In the genomic region with DNA sequence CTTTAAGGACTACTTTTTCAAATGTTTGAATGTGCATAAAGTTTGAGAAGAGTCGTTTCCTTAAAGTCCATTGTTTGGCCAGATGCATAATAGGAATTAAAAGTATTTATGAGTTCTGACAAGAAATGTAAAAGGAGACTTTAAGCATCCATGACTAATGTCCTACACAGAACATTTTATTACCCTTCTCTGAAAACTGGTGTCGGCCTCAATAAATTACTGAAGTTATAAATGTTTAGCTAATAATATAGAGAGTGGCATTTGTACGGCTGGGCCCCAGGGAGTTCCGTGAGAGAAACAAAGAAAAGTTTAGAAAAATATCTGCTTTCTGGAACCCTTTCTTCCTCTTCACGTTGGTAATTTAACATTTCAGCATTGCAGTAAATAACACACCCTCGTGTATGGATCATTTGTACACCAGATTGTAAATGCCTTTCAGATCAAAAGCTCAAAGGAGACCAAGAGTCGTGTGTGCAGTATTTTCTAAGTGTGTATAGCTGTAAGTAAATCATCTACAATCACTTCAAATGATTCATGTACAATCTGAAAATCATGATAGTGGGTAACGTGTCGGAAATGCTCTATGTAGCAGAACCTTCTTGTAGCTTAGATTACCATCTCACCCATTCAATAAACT, we compare ENCODE assay signal across 18 mouse cellular contexts.
"Had no signal": no experiment of that assay in that cellular context is flagged by ENCODE, and none has a peak within 500 bp of the region (broad histone marks: within the 10 kb centered on the region; RNA-seq: fewer than 3 reads in every experiment).

No protein-coding gene starts in this region.

- H3K9ac ChIP-seq: lung, embryonic 14.5 days; midbrain, embryonic 13.5 days; neural tube, embryonic 13.5 days; neural tube, embryonic 15.5 days had no signal

- H3K27me3 ChIP-seq: midbrain, embryonic 13.5 days; neural tube, embryonic 13.5 days; neural tube, embryonic 15.5 days had no signal

- H3K9me3 ChIP-seq: midbrain, embryonic 10.5 days; midbrain, embryonic 13.5 days; neural tube, embryonic 13.5 days; neural tube, embryonic 15.5 days had no signal

- DNase-seq: lung, adult 18-20 months; lung, embryonic 14.5 days; lung, postnatal 10 days; lung, postnatal 4 days; retina, postnatal 1 day; right cerebral cortex, adult 18-20 months; right cerebral cortex, postnatal 25 days; right cerebral cortex, postnatal 4 days; spleen, adult 18-20 months; thymus, adult 18-20 months; thymus, postnatal 14 days; thymus, postnatal 36 days had no signal

- H3K4me2 ChIP-seq: lung, embryonic 14.5 days; midbrain, embryonic 13.5 days; neural tube, embryonic 13.5 days; neural tube, embryonic 15.5 days had no signal

- H3K4me1 ChIP-seq: midbrain, embryonic 10.5 days; midbrain, embryonic 13.5 days; neural tube, embryonic 13.5 days; neural tube, embryonic 15.5 days had no signal

- ATAC-seq: midbrain, embryonic 13.5 days; midbrain, embryonic 16.5 days had no signal

- H3K4me3 ChIP-seq: midbrain, embryonic 10.5 days; midbrain, embryonic 13.5 days; myocyte; neural tube, embryonic 13.5 days; neural tube, embryonic 15.5 days had no signal

- H3K27ac ChIP-seq: midbrain, embryonic 10.5 days; midbrain, embryonic 13.5 days; neural tube, embryonic 13.5 days; neural tube, embryonic 15.5 days had no signal
